Mouse (Mus musculus) heart, adult 2 months (tissue): ENCODE data around the gene Fam155a.

Source experiments
- CTCF ChIP-seq: fragments of 200-600 bp; IDR thresholded peaks from 2 replicates; pipeline ENCODE4 v1.8.1; 2022; ENCODE audit warnings: antibody characterized with exemption, mild to moderate bottlenecking, moderate library complexity
- EP300 ChIP-seq: fragments of 200-500 bp; IDR thresholded peaks from 2 replicates; pipeline ENCODE4 v1.6.1; 2011; ENCODE audit warnings: low read depth, low read length, control low read depth; ENCODE audit not compliant: insufficient read depth
- POLR2A ChIP-seq: fragments of 200-500 bp; IDR thresholded peaks from 2 replicates; pipeline ENCODE4 v1.6.1; 2011; ENCODE audit warnings: mild to moderate bottlenecking, low read depth, low read length, control low read depth; ENCODE audit not compliant: insufficient read depth

GRCm38 (mm10) chr8:9461111-9461510 is 309.9 kb downstream of the Fam155a start:
- TF ChIP-seq CTCF (no peak), EP300 (no peak), POLR2A (no peak)
